Mouse (Mus musculus): Measurements from ENCODE around the gene Golph3.

Gene Golph3

GRCm38 (mm10) chr15:12321091-12321787, at the start of gene Golph3:
Gene Golph3, plus strand, starts transcription at chr15:12321450.
- peak; percentile 69 for DNase-seq (ENCODE audit: low read depth)

GRCm38 (mm10) chr15:12273325-12274052, 47.8 kb upstream of the Golph3 start:
- DNase-seq (ENCODE audit: low read depth), result no peak

GRCm38 (mm10) chr15:12274053-12274769, 47.0 kb upstream of the Golph3 start:
- DNase-seq (ENCODE audit: low read depth), result no peak

- no peak for DNase-seq (ENCODE audit: low read depth)
Observed at GRCm38 (mm10) chr15:12275091-12275623, 46.1 kb upstream of the Golph3 start.

- DNase-seq (ENCODE audit: low read depth), result no peak
Observed at GRCm38 (mm10) chr15:12279816-12280215, 41.4 kb upstream of the Golph3 start.

- DNase-seq (ENCODE audit: low read depth), result peak; percentile 91
Observed at GRCm38 (mm10) chr15:12284794-12285534, 36.3 kb upstream of the Golph3 start.

GRCm38 (mm10) chr15:12285535-12285809, 35.8 kb upstream of the Golph3 start:
- DNase-seq (ENCODE audit: low read depth), result peak; percentile 68

GRCm38 (mm10) chr15:12290330-12290729, 30.9 kb upstream of the Golph3 start:
- no peak for DNase-seq (ENCODE audit: low read depth)

GRCm38 (mm10) chr15:12291757-12292156, 29.5 kb upstream of the Golph3 start:
- no peak for DNase-seq (ENCODE audit: low read depth)

- DNase-seq (ENCODE audit: low read depth), result no peak
Observed at GRCm38 (mm10) chr15:12296228-12296627, 25.0 kb upstream of the Golph3 start.

GRCm38 (mm10) chr15:12298231-12298737, 23.0 kb upstream of the Golph3 start:
- DNase-seq (ENCODE audit: low read depth), result no peak

- DNase-seq (ENCODE audit: low read depth), result no peak
Observed at GRCm38 (mm10) chr15:12301771-12302170, 19.5 kb upstream of the Golph3 start.

GRCm38 (mm10) chr15:12306188-12307071, 14.8 kb upstream of the Golph3 start:
- DNase-seq (ENCODE audit: low read depth), result no peak

- no peak for DNase-seq (ENCODE audit: low read depth)
Observed at GRCm38 (mm10) chr15:12307114-12307513, 14.1 kb upstream of the Golph3 start.

GRCm38 (mm10) chr15:12308539-12308938, 12.7 kb upstream of the Golph3 start:
- DNase-seq (ENCODE audit: low read depth), result no peak

GRCm38 (mm10) chr15:12310676-12311075, 10.6 kb upstream of the Golph3 start:
- no peak for DNase-seq (ENCODE audit: low read depth)

- DNase-seq (ENCODE audit: low read depth), result no peak
Observed at GRCm38 (mm10) chr15:12311465-12311864, 9.8 kb upstream of the Golph3 start.

GRCm38 (mm10) chr15:12313255-12313654, 8.0 kb upstream of the Golph3 start:
- no peak for DNase-seq (ENCODE audit: low read depth)

- no peak for DNase-seq (ENCODE audit: low read depth)
Observed at GRCm38 (mm10) chr15:12314584-12314983, 6.7 kb upstream of the Golph3 start.

GRCm38 (mm10) chr15:12315996-12316395, 5.3 kb upstream of the Golph3 start:
- DNase-seq (ENCODE audit: low read depth), result no peak

GRCm38 (mm10) chr15:12317290-12317689, 4.0 kb upstream of the Golph3 start:
- DNase-seq (ENCODE audit: low read depth), result no peak

All from fibroblast of lung, adult 2 months (primary cell).